Mouse (Mus musculus) adrenal gland, postnatal 14 days (tissue): ENCODE measurements around the gene Tut7. TPM values are rescaled to one million over a fixed set of nuclear protein-coding genes. Genes with fewer than 3 reads are reported as not detected.
A peak's percentile ranks its signal among the peaks of the same experiment; 100 is the strongest.
"Not testable (repeated sequence)": the region's sequence is repeated elsewhere in the genome, so short reads cannot be mapped to it uniquely, and the experiment has no call there.

Experiments used
- DNase-seq: peaks from one replicate; pipeline ENCODE4 v3.0.0; 2021; ENCODE audit warnings: mixed read lengths
- total RNA-seq: library from RNA; stranded (reverse); gene quantifications from 2 replicates; pipeline ENCODE4 v1.2.3, GENCODE M21; 2021

Gene Tut7
- total RNA-seq, 1 experiment from 2014 or later: 67.8 TPM

DNA sequence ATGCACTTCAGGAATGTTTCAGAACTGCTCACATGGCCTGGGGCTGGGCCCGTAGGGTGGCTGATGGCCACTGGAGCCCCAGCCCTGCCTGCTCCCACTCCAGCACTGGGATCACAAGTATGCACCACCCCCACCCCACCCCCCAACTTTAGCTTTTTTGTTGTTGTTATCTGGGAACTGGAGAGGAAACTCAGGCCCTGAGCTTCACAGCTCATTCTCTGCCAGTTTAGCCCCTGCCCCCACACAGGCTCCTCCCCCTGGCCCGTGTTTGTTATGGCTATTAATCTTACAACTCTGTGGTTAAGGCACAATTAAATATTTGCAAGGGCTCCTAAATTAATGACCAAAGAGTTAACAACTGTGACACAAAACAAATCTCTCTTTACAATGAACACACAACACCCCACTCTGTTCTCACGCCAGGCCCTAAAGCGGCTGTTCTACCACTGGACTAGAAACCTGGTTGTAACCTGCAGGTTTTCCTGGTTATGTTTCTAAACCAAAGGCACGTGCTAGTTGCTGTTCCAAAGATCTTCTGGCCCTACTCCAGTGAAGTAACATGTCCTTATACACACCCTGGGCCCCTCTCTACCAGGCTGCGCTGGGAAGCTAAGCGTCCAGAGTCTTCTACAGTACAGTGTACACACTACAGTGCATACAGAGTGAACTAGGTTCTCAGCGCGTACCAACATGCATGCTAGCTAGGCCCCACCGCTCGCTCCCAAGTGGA lies 56.0 kb downstream of the Tut7 start:
- DNase-seq: peak; percentile 41

DNA sequence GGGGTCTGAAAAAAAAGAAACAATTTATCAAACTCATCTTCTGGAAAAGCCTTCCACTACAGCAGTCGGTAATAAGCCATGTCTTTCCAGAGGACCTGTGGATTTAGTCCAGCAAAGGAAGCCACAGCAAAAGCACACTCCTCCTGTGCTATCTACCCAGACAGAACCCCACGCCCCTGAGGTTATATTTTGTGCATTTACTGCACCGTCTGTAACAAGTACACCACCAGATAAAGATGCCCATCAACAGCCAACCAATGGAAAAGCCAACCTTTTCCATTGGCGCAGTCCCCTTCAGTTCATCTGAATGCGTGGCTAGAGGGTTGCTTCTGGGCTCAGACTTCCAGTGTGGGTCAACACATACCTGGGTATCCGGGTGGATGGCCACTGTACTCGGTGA lies 60.2 kb downstream of the Tut7 start:
- DNase-seq: no peak

DNA sequence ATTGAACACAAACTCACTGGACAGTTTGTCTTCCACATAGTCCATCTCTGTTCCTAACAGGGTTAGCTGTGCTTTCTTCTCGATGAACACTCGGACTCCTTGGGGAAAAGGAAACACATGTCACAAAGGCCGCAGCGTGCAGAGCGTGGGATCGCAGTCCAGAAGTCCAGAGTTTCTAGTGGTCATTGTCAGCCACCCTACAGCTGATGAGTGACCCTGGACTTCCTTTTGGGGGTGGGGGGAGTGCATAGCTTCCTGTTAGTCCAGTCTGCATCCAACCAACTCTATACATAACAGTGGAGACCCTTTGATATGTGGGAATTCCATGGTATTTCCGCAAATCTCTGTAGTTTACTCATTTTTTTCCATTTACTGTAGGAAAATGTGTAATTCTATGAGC lies 66.0 kb downstream of the Tut7 start:
- no peak for DNase-seq

DNA sequence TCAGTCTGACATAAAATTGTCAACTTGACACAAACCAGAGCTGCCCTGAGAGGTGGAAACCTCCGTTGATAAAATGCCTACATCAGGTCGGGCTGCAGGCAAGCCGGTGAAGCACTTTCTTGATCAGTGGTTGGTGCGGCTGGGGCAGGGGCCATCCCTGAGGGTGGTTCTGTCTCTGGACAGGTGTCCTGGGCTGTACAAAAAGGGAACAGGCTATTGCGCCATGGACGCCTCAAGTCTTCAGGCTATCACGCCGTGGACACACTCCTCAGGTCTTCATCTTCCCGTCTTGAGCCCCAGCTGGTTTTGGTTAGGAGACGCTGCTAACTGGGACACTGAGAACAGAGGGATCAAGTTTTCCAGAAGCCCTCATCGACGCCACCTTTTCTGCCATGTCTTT lies 72.6 kb downstream of the Tut7 start:
- DNase-seq: no peak

DNA sequence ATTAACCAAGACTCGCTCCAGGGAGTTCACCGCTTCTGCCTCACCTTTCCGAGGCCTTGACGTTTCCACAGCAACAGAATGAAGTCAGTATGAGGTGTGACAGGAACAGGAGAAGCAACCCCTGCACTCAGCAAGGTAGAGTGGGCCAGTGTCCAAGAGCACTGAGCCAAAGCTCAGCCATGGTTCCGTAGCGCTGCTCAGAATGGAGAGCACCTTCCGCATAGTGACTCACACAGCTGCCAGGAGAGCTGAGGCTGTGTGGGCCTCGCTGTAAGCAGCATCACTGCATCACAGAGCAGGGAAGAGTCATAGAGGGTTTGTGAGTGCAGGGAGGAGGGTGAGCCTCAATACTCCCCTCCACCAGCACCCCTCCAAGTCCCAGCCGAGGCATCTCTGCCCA lies 76.2 kb downstream of the Tut7 start, which contains the start of gene 1700014D04Rik:
Gene 1700014D04Rik (minus strand): TSS at position 42 of the 400 bp plus-strand sequence.
- DNase-seq: no peak

DNA sequence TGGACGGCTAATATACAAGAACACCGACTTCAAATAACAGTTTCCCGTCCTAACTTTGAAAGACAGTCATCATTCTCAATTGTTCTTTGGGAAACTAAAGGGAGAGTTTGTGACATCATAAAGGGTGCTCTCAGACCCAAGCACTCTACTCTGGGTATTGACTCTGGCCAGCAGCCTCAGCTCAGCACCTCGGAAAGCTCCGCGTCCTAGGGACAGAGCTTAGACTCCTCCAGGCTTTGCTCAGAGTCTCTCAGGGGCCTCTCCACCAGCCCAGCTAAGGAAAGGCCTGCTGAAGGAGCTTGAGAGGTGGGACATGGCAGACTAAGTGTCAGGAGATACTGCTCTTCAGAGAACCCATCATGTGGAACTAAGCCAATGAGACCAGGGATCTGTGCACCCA lies 76.8 kb downstream of the Tut7 start:
- no peak for DNase-seq

DNA sequence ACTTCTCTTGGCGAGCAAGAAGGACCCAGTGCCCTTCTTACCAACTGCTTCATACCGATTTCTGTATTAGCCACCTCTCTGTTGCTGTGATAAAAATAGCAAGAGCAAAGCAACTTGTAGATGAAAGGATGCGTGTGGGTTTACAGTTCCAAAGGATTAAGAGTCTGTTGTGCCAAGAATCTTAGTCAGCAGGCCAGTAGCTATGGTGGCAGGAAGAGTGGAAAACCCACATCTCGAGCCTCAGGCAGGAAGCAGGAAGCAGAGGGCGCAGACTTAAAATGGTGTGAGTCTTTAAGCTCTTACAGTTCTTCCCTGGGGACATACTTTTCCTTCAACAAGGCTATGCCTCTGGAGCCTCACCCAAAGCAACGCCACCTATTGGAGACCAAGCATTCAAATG lies 77.5 kb downstream of the Tut7 start:
- no peak for DNase-seq

DNA sequence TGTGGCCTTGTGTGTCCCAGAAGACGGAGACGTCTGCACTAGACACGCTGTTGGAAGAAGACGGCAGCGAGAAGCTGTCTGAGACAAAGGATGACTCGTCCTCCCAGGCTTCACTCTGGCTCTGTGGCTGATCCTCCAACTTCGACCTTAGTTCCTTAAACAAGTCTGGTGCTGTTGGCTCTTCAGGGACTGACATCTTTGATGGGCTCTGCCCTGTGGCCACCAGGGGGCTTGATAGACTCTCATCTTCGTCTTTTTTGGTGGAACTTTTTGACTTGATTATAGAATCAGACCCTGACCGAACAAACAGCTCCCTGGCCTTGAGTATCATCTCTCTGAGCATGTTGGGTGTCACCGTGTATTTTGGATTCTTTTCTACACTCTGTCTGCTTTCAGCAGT lies 81.2 kb downstream of the Tut7 start:
- no peak for DNase-seq

DNA sequence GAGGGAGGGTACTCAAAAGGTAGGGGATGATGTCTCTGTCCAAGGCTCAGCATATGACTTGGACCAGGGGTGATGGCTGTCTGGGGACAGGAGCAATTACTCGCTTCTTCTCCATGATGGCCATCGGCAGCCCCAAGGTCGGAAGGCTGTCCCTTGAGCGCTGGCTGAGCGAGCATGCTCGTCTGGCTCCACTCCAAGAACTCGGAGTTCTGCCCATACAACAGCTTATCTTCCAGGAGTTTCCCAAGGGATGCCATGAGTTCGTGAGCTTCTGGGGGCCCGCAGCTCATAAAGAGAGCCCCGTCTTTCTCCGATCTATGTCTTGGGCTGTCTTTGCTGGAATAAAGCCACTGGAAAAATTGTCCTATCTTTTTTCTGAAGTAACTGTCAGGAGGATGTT lies 81.9 kb downstream of the Tut7 start:
- peak; percentile 78 for DNase-seq

DNA sequence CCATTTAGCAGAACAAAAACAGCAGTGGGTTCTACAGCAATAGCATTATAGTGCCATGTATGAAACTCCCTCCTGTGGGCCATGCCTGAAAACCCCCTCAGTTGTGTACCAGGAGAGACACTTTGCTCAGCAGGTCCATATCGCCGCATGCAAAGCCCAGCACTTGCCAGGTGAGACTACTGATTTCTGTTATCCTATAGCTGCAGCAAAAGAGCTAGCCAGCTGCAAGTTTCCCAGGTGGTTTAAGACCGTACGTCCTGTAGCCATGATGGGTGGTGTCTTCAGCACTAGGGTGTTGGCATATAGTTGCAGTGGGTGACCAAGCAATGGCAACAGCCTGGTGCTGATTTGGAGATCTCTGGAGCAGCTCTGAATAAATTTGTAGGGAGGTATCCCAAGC lies 83.5 kb downstream of the Tut7 start:
- no peak for DNase-seq

DNA sequence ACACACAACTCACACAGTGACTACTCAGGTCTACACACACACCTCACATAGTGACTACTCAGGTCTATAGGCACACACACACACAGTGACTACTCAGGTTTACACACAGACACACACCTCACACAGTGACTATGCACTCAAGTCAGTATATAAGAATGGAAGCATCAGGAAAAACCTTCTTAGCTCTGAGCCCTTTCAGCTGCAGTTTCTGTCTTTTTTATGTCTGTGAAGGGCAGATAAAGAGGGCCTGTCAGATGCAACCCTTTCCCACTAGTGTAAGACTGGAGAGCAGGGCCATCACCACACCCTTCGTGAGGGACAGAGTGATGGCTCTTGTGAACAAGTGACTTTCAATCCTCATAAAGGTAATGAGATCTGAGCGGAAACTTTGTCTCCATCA lies 84.5 kb downstream of the Tut7 start:
- DNase-seq: no peak

DNA sequence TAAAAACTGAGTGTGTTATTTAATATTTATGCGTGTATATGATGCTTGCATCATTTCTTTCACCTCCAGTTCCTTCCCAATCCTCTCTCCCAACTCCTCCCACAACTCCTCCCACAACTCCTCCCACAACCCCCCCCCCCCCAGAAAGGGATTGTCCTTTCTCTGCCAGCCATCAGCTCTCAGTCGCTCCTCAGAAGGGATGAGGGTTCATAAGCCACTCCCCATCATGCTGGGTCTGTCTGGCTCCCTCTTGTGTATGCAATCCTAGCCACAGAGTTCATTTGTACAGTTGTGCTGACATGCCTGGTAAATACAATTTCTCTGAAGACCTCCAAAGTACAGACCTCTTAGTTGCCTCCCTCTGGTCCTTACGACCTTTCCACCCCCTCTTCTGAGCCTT lies 87.8 kb downstream of the Tut7 start:
- no peak for DNase-seq

DNA sequence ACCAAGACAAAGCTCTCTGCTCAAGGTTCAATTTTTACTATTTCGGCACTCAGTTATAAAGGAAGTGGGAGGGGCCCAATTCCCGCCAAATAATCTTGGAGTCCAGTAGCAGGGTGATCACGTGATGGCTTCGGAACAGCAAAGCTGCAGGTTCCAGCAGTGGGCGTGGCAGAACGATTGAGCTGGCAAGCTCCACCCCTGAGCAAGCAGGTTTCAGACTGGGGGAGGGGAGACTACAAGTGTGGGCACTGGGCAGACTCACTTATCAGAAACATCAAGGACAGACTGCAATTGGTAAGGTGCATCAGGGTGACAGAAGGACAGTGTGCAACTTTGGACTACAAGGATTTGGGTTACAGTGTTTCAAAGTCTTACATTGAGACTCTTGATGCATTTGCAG lies 88.6 kb downstream of the Tut7 start:
- DNase-seq: peak; percentile 33

DNA sequence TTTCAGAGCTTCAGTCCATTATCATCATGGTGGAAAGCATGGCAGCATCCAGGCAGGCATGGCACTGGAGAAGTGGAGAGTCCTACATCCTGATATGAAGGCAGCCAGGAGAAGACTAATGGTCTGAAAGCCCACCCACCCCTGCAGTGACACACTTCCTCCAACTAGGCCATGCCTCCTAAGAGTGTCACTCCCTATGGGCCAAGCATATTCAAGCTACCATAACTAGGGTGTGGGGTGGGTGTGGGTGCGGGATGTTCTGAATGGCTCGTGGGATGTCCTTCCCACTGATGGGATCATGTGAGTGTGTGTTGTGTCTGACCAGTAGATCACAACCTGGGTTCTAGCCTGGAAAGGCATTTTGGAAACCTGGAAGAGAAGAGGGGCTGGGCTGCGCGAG lies 89.0 kb downstream of the Tut7 start:
- no peak for DNase-seq

DNA sequence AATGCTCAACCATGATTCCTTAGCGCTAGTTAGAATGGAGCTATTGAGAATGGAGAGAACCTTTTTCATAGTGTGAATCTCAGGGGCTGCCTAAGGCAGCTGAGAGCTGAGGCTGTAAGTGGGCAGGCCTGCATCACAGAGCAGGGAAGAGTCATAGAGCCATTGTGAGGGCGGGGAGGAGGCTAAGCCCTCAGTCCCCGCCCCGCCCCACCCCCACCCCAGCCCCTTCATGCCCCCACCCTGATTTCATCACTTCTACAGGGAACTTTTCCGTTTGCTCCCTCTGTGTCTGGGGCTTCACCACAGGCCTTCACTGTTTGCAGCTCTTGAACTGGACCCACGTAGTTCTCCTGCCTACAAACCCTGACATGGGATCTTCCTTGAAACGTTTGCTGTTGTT lies 91.3 kb downstream of the Tut7 start, which contains the start of gene Spata31d1d:
Gene Spata31d1d (minus strand): TSS at position 101 of the 400 bp plus-strand sequence.
- DNase-seq: no peak

DNA sequence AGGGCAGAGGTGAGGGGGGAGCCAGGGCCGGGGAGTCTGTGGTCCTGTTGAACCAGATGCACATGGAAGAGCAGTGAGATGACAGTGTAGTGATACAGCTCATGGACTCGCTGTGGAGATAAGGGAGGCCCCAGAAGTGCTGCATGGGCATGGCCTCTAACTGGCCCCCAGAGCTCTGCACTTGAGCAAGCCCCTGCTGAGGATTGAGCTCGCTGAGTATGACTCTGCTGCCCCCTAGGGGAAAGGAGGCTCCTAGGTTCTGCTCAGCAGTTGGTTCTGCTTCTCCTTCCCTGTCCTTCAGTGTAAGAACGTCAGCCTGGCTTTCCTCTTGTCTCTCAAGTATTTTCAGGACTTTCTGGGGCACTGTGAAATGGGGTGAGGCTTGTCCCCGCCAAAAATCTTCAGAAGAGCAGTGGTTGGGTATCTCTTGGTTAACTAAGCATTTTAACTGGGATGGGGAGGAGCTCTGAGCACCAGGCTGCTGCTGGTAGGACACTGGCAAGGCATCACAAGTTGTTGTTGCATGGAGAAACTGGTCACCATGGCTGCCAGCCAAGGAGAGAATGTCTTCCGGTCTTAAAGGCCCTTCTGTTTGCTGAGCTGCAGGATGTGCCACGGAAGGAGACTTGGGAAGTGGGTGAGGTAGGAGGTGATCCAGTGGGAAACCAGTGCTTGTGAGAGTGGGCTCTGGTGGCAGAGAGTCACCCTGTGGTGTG lies 94.4 kb downstream of the Tut7 start:
- peak; percentile 88 for DNase-seq

DNA sequence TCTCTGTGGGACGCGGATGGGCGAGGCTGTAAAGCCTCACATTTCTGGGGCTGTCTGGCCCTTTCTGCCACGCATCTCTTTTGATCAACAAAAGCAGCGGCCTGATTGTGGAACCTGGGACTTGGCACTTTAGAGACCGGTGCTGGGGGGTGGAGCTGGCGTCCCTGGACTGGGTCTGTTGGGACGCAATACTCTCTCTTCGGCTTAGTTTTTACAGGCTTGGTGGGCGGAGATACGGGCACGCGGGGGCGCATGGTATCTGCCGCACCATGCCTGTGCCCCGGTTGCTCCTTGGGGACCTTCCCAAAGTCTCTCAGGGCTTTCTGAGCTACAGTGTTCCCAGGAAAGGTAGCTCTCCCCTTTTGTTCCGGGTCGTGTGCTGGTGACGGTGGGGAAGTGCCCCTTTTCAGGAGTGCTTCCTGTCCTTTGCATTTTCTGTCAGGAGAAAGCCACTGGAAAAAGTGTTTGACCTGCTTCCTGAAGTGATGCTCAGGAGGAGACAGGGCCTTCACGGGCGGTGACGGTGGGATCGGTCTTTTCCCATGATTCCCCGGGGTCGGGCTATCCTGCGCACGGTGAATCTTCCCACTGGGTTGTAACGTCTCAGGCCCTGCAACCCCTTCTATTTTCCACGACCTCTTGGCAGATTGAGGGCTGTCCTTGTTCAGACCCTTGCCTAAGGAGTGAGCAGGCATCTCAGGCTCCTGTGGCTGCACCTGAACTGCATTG lies 96.6 kb downstream of the Tut7 start:
- no peak for DNase-seq

DNA sequence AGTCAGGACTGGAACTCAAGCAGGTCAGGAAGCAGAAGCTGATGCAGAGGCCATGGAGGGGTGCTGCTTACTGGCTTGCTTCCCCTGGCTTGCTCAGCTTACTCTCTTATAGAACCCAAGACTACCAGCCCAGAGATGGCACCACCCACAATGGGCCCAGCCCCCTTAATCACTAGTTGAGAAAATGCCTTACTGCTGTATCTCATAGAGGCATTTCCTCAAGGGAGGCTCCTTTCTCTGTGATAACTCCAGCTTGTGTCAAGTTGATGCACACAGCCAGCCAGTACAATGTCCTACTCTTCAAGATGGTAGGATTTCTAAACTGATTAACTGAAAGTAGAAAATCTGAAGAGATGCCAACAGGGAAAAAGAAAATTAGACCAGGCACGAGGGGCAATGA lies 100.9 kb downstream of the Tut7 start:
- not testable (repeated sequence) for DNase-seq

Other genes starting within 250 kb of the Tut7 start
- 29.6 and 32.2 TPM in 2 replicates for gene Agtpbp1, start 237.9 kb downstream of the Tut7 start, total RNA-seq
- gene Naa35, start 237.9 kb downstream of the Tut7 start, total RNA-seq: 58.4 and 60.0 TPM in 2 replicates
- 10.7 and 13.7 TPM in 2 replicates for gene Golm1, start 147.3 kb downstream of the Tut7 start, total RNA-seq
- gene 4921517D22Rik, start 129.0 kb downstream of the Tut7 start, total RNA-seq: not detected in 2 replicates
- not detected in 2 replicates for gene Spata31d1a, start 112.8 kb downstream of the Tut7 start, total RNA-seq
- not detected in 2 replicates for gene Spata31d1b, start 110.9 kb downstream of the Tut7 start, total RNA-seq
- not detected in 2 replicates for gene Spata31d1d, start 91.4 kb downstream of the Tut7 start, total RNA-seq
- gene 1700014D04Rik, start 76.4 kb downstream of the Tut7 start, total RNA-seq: not detected in 2 replicates
- 136 and 140 TPM in 2 replicates for gene Isca1, start 53.3 kb downstream of the Tut7 start, total RNA-seq
- not detected in 2 replicates for gene Gm49354, start 40.9 kb downstream of the Tut7 start, total RNA-seq